Comparison of ENCODE assay signal across 27 mouse cellular contexts in genomic region chr17:88490546-88490945, GRCm38 (mm10). TPM values are rescaled to one million over a fixed set of nuclear protein-coding genes. Genes with fewer than 3 reads are reported as not detected.
DNase-seq lines count a peak whose midpoint lies in the region; ATAC-seq and TF ChIP-seq lines count a peak whose summit lies in the region.
"Had no signal": no experiment of that assay in that cellular context is flagged by ENCODE, and none has a peak within 500 bp of the region (broad histone marks: within the 10 kb centered on the region; RNA-seq: fewer than 3 reads in every experiment).

No protein-coding gene starts in this region.

- no peaks in the 10 kb centered on the region for H3K27me3 ChIP-seq in forebrain, embryonic 14.5 days (replicated peaks; ENCODE audit: control insufficient read depth, insufficient read depth, low read length)
- H3K27me3 ChIP-seq in forebrain, embryonic 11.5 days (ENCODE audit: control insufficient read depth, insufficient read depth, low read length), result no peaks in the 10 kb centered on the region
- H3K27me3 ChIP-seq in midbrain, postnatal 0 days (ENCODE audit: insufficient read depth, low read length), result no peaks in the 10 kb centered on the region
- no peaks in the 10 kb centered on the region for H3K27me3 ChIP-seq in midbrain, embryonic 16.5 days (ENCODE audit: control insufficient read depth, insufficient read depth, low read depth, low read length)
- H3K27me3 ChIP-seq: forebrain, embryonic 15.5 days; heart, embryonic 12.5 days; hindbrain, embryonic 13.5 days; kidney, embryonic 15.5 days; limb, embryonic 13.5 days; liver, embryonic 13.5 days; neural tube, embryonic 15.5 days had no signal

- peaks cover 14% of the 10 kb centered on the region for H3K4me1 ChIP-seq in forebrain, embryonic 14.5 days (ENCODE audit: control insufficient read depth, insufficient read depth, low read length)
- peaks cover 14% of the 10 kb centered on the region for H3K4me1 ChIP-seq in forebrain, embryonic 11.5 days (replicated peaks; ENCODE audit: control insufficient read depth, insufficient read depth, low read length)
- peaks cover 5% of the 10 kb centered on the region for H3K4me1 ChIP-seq in midbrain, postnatal 0 days (ENCODE audit: insufficient read depth, low read length)
- peaks cover 20% of the 10 kb centered on the region for H3K4me1 ChIP-seq in midbrain, embryonic 16.5 days (ENCODE audit: control insufficient read depth, insufficient read depth, low read length)
- H3K4me1 ChIP-seq: kidney, embryonic 15.5 days; liver, embryonic 13.5 days had no signal

- H3K9me3 ChIP-seq in forebrain, embryonic 14.5 days (replicated peaks; ENCODE audit: control insufficient read depth, low read length), result no peaks in the 10 kb centered on the region
- H3K9me3 ChIP-seq in forebrain, embryonic 11.5 days (ENCODE audit: control insufficient read depth, low read length), result no peaks in the 10 kb centered on the region
- no peaks in the 10 kb centered on the region for H3K9me3 ChIP-seq in midbrain, postnatal 0 days (ENCODE audit: low read length)
- no peaks in the 10 kb centered on the region for H3K9me3 ChIP-seq in midbrain, embryonic 16.5 days (replicated peaks; ENCODE audit: control insufficient read depth, low read length, poor library complexity, severe bottlenecking)
- H3K9me3 ChIP-seq: forebrain, embryonic 15.5 days; heart, embryonic 12.5 days; hindbrain, embryonic 13.5 days; kidney, embryonic 15.5 days; limb, embryonic 13.5 days; liver, embryonic 13.5 days; neural tube, embryonic 15.5 days had no signal

- TF ChIP-seq CTCF in midbrain, postnatal 0 days (IDR thresholded peaks at IDR 0.05), result no peak

- WGBS in forebrain, embryonic 14.5 days, result 75% methylated on average over 10 of the region's 10 CpGs
- 94% methylated on average over 10 of the region's 10 CpGs for WGBS in forebrain, embryonic 11.5 days
- WGBS in midbrain, postnatal 0 days, result 84% methylated on average over 10 of the region's 10 CpGs
- WGBS in midbrain, embryonic 16.5 days, result 87% methylated on average over 10 of the region's 10 CpGs

- ATAC-seq in forebrain, embryonic 14.5 days, result no peak
- ATAC-seq in forebrain, embryonic 11.5 days (replicated peaks; ENCODE audit: low FRiP score), result no peak
- ATAC-seq in midbrain, postnatal 0 days (ENCODE audit: low FRiP score), result no peak
- no peak for ATAC-seq in midbrain, embryonic 16.5 days
- no peak for ATAC-seq in megakaryocyte progenitor cell, adult 5-6 weeks (replicated peaks; ENCODE audit: poor library complexity)
- ATAC-seq: CD4-positive, CD25-positive, alpha-beta regulatory T cell, adult 4 months; forebrain, embryonic 15.5 days; lung, postnatal 0 days had no signal

- H3K9ac ChIP-seq in forebrain, embryonic 14.5 days (ENCODE audit: low read length), result no peak overlapping the region
- H3K9ac ChIP-seq in forebrain, embryonic 11.5 days (ENCODE audit: low read length), result no peak overlapping the region
- H3K9ac ChIP-seq in midbrain, postnatal 0 days (replicated peaks; ENCODE audit: low read length, poor library complexity, severe bottlenecking), result no peak overlapping the region
- no peak overlapping the region for H3K9ac ChIP-seq in midbrain, embryonic 16.5 days (ENCODE audit: low read depth, low read length)
- H3K9ac ChIP-seq: forebrain, embryonic 15.5 days; heart, embryonic 12.5 days; hindbrain, embryonic 13.5 days; kidney, embryonic 15.5 days; limb, embryonic 13.5 days; liver, embryonic 13.5 days; neural tube, embryonic 15.5 days had no signal

- H3K36me3 ChIP-seq in forebrain, embryonic 14.5 days (ENCODE audit: control insufficient read depth, insufficient read depth, low read length), result peaks cover 11% of the 10 kb centered on the region
- no peaks in the 10 kb centered on the region for H3K36me3 ChIP-seq in forebrain, embryonic 11.5 days (ENCODE audit: control insufficient read depth, insufficient read depth, low read length)
- peaks cover 8% of the 10 kb centered on the region for H3K36me3 ChIP-seq in midbrain, postnatal 0 days (ENCODE audit: insufficient read depth, low read length)
- no peaks in the 10 kb centered on the region for H3K36me3 ChIP-seq in midbrain, embryonic 16.5 days (ENCODE audit: control insufficient read depth, insufficient read depth, low read length)
- H3K36me3 ChIP-seq: forebrain, embryonic 15.5 days had no signal

- DNase-seq in forebrain, embryonic 14.5 days (ENCODE audit: low spot score), result peak; percentile 21
- DNase-seq in forebrain, embryonic 11.5 days (ENCODE audit: low spot score), result no peak
- DNase-seq in midbrain, postnatal 0 days (ENCODE audit: low spot score), result peak; percentile 10
- peak; percentile 71 for DNase-seq in cerebellum, adult 9-10 months
- DNase-seq in cerebellum, postnatal 36 days, result peak; percentile 38 to 56
- no peak for DNase-seq in right cerebral cortex, postnatal 25 days
- DNase-seq: adrenal gland, postnatal 14 days; gastrocnemius, postnatal 25 days; heart, adult 18-20 months; heart, postnatal 4 days; kidney, adult 11 months; kidney, postnatal 25 days; liver, embryonic 13.5 days; lung, adult 18-20 months; thymus, postnatal 4 days had no signal

- H3K4me2 ChIP-seq in forebrain, embryonic 14.5 days (ENCODE audit: low read length), result no peak overlapping the region
- H3K4me2 ChIP-seq in forebrain, embryonic 11.5 days (ENCODE audit: low read depth, low read length, severe bottlenecking), result no peak overlapping the region
- no peak overlapping the region for H3K4me2 ChIP-seq in midbrain, postnatal 0 days (ENCODE audit: low read depth, low read length, poor library complexity, severe bottlenecking)
- H3K4me2 ChIP-seq in midbrain, embryonic 16.5 days (ENCODE audit: low read length), result no peak overlapping the region
- H3K4me2 ChIP-seq: forebrain, embryonic 15.5 days; heart, embryonic 12.5 days; hindbrain, embryonic 13.5 days; kidney, embryonic 15.5 days; limb, embryonic 13.5 days; liver, embryonic 13.5 days; neural tube, embryonic 15.5 days had no signal

- no peak overlapping the region for H3K4me3 ChIP-seq in forebrain, embryonic 14.5 days (ENCODE audit: low read depth, low read length)
- H3K4me3 ChIP-seq in forebrain, embryonic 11.5 days (ENCODE audit: low read depth, low read length), result no peak overlapping the region
- H3K4me3 ChIP-seq in midbrain, postnatal 0 days (ENCODE audit: low read depth, low read length), result no peak overlapping the region
- no peak overlapping the region for H3K4me3 ChIP-seq in midbrain, embryonic 16.5 days (ENCODE audit: low read depth, low read length)
- H3K4me3 ChIP-seq: forebrain, embryonic 15.5 days; heart, embryonic 12.5 days; hindbrain, embryonic 13.5 days; kidney, embryonic 15.5 days; left cerebral cortex, adult 2 months; limb, embryonic 13.5 days; liver, embryonic 13.5 days; neural tube, embryonic 15.5 days had no signal

- no peak overlapping the region for H3K27ac ChIP-seq in forebrain, embryonic 14.5 days (ENCODE audit: low read depth, low read length)
- H3K27ac ChIP-seq in forebrain, embryonic 11.5 days (ENCODE audit: low read depth, low read length), result no peak overlapping the region
- H3K27ac ChIP-seq in midbrain, postnatal 0 days (ENCODE audit: low read depth, low read length), result no peak overlapping the region
- no peak overlapping the region for H3K27ac ChIP-seq in midbrain, embryonic 16.5 days (ENCODE audit: low read length)
- H3K27ac ChIP-seq: forebrain, embryonic 15.5 days; hindbrain, embryonic 13.5 days; kidney, embryonic 15.5 days; left cerebral cortex, adult 2 months; limb, embryonic 13.5 days; liver, embryonic 13.5 days; macrophage; neural tube, embryonic 15.5 days had no signal

RNA-seq across cellular contexts. Expression of gene Ppp1r21, which starts 39.4 kb away (rescaled TPM):
- polyA plus RNA-seq in forebrain, embryonic 14.5 days (2014; fragmentation: Nextera tagmentation; extraction: Ambion mirVana), result 33.3 and 34.7 TPM in 2 replicates
- polyA plus RNA-seq in forebrain, embryonic 11.5 days (2014; fragmentation: Nextera tagmentation; extraction: Ambion mirVana), result 23.8 and 29.4 TPM in 2 replicates
- total RNA-seq in midbrain, postnatal 0 days (2014; rRNA removed), result 44.1 and 68.7 TPM in 2 replicates
- polyA plus RNA-seq in midbrain, postnatal 0 days (2015; fragmentation: Nextera tagmentation; extraction: Ambion mirVana), result 36.6 and 36.7 TPM in 2 replicates
- 37.9 and 39.5 TPM in 2 replicates for polyA plus RNA-seq in midbrain, embryonic 16.5 days (2015; fragmentation: Nextera tagmentation; extraction: Ambion mirVana)
- 75.6 and 77.2 TPM in 2 replicates for total RNA-seq in megakaryocyte progenitor cell, adult 5-6 weeks (2015)
- 83.1 and 85.8 TPM in 2 replicates for total RNA-seq in megakaryocyte progenitor cell, adult 5-6 weeks (2017)

RNA-seq across cellular contexts. Expression of gene Foxn2, which starts 50.0 kb away (rescaled TPM):
- 7.0 and 7.4 TPM in 2 replicates for polyA plus RNA-seq in forebrain, embryonic 14.5 days (2014; fragmentation: Nextera tagmentation; extraction: Ambion mirVana)
- 7.1 and 9.5 TPM in 2 replicates for polyA plus RNA-seq in forebrain, embryonic 11.5 days (2014; fragmentation: Nextera tagmentation; extraction: Ambion mirVana)
- 7.7 and 12.7 TPM in 2 replicates for total RNA-seq in midbrain, postnatal 0 days (2014; rRNA removed)
- polyA plus RNA-seq in midbrain, postnatal 0 days (2015; fragmentation: Nextera tagmentation; extraction: Ambion mirVana), result 4.5 and 5.3 TPM in 2 replicates
- polyA plus RNA-seq in midbrain, embryonic 16.5 days (2015; fragmentation: Nextera tagmentation; extraction: Ambion mirVana), result 7.6 and 8.5 TPM in 2 replicates
- 36.1 and 38.4 TPM in 2 replicates for total RNA-seq in megakaryocyte progenitor cell, adult 5-6 weeks (2015)
- 47.7 and 50.8 TPM in 2 replicates for total RNA-seq in megakaryocyte progenitor cell, adult 5-6 weeks (2017)

Comparison
In these comparisons a context has a peak if more than half of its experiments do, and no peak if none do; other contexts are left out.
1. DNase-seq: peak in forebrain, embryonic 14.5 days (single experiment), midbrain, postnatal 0 days (single experiment), cerebellum, adult 9-10 months (single experiment) and cerebellum, postnatal 36 days (2 of 2); none in forebrain, embryonic 11.5 days (single experiment) and right cerebral cortex, postnatal 25 days (single experiment).